Comparison of ENCODE assay signal across 22 mouse cellular contexts in genomic region chr6:135165706-135166105, GRCm38 (mm10). TPM values are rescaled to one million over a fixed set of nuclear protein-coding genes. Genes with fewer than 3 reads are reported as not detected.
DNase-seq lines count a peak whose midpoint lies in the region; ATAC-seq and TF ChIP-seq lines count a peak whose summit lies in the region.
"Had no signal": no experiment of that assay in that cellular context is flagged by ENCODE, and none has a peak within 500 bp of the region (broad histone marks: within the 10 kb centered on the region; RNA-seq: fewer than 3 reads in every experiment).

No protein-coding gene starts in this region.

- peak; percentile 82 for ATAC-seq in liver, embryonic 14.5 days (ENCODE audit: insufficient read depth)
- no peak for ATAC-seq in hindbrain, embryonic 11.5 days (ENCODE audit: low FRiP score)
- ATAC-seq: hindbrain, postnatal 0 days had no signal

- peak overlapping the region; percentile 100 for H3K4me3 ChIP-seq in erythroblast, embryonic 14.5 days (replicated peaks)
- H3K4me3 ChIP-seq in liver, embryonic 14.5 days (ENCODE audit: insufficient read depth in 1 of 2, low read depth in 2 of 2, low read length in 2 of 2) = peak overlapping the region; percentile 72 to 91
- H3K4me3 ChIP-seq in hindbrain, embryonic 11.5 days (ENCODE audit: low read depth, low read length) = no peak overlapping the region
- H3K4me3 ChIP-seq: embryonic facial prominence, embryonic 10.5 days; heart, adult 2 months; limb, embryonic 15.5 days had no signal

- TF ChIP-seq EP300 in liver, embryonic 14.5 days (IDR thresholded peaks at IDR 0.05; ENCODE audit: low read depth) = peak; percentile 95

- H3K36me3 ChIP-seq in erythroblast, embryonic 14.5 days (ENCODE audit: control insufficient read depth) = peaks cover 59% of the 10 kb centered on the region
- peaks cover 28% of the 10 kb centered on the region for H3K36me3 ChIP-seq in liver, embryonic 14.5 days (replicated peaks; ENCODE audit: control insufficient read depth, insufficient read depth, low read depth)
- no peaks in the 10 kb centered on the region for H3K36me3 ChIP-seq in hindbrain, embryonic 11.5 days (ENCODE audit: control insufficient read depth, insufficient read depth, low read length)
- H3K36me3 ChIP-seq: embryonic facial prominence, embryonic 10.5 days; limb, embryonic 15.5 days had no signal

- H3K4me1 ChIP-seq in erythroblast, embryonic 14.5 days (ENCODE audit: control insufficient read depth) = peaks cover 66% of the 10 kb centered on the region
- H3K4me1 ChIP-seq in liver, embryonic 14.5 days (replicated peaks; ENCODE audit: control insufficient read depth in 2 of 2, insufficient read depth in 2 of 2, low read length in 1 of 2) = peaks cover 50% of the 10 kb centered on the region in 2 experiments
- H3K4me1 ChIP-seq in hindbrain, embryonic 11.5 days (replicated peaks; ENCODE audit: control insufficient read depth, insufficient read depth, low read length) = no peaks in the 10 kb centered on the region

- WGBS in liver, embryonic 14.5 days (ENCODE audit: insufficient replicate concordance) = 11% methylated on average over 2 of the region's 2 CpGs
- 79% methylated on average over 2 of the region's 2 CpGs for WGBS in hindbrain, embryonic 11.5 days

- peak overlapping the region; percentile 97 for H3K9ac ChIP-seq in liver, embryonic 14.5 days (replicated peaks)
- H3K9ac ChIP-seq in hindbrain, embryonic 11.5 days (ENCODE audit: low read depth, low read length) = no peak overlapping the region
- H3K9ac ChIP-seq: limb, embryonic 15.5 days had no signal

- no peaks in the 10 kb centered on the region for H3K27me3 ChIP-seq in erythroblast, embryonic 14.5 days (ENCODE audit: control insufficient read depth)
- no peaks in the 10 kb centered on the region for H3K27me3 ChIP-seq in liver, embryonic 14.5 days (ENCODE audit: control insufficient read depth, insufficient read depth, low read length)
- no peaks in the 10 kb centered on the region for H3K27me3 ChIP-seq in hindbrain, embryonic 11.5 days (ENCODE audit: control insufficient read depth, insufficient read depth, low read length)
- H3K27me3 ChIP-seq: limb, embryonic 15.5 days had no signal

- no peak for TF ChIP-seq CTCF in liver, embryonic 14.5 days (IDR thresholded peaks at IDR 0.05; ENCODE audit: low read depth)

- H3K9me3 ChIP-seq in erythroblast, embryonic 14.5 days (ENCODE audit: control insufficient read depth, low read length) = no peaks in the 10 kb centered on the region
- no peaks in the 10 kb centered on the region for H3K9me3 ChIP-seq in liver, embryonic 14.5 days (ENCODE audit: control insufficient read depth, low read length)
- H3K9me3 ChIP-seq in hindbrain, embryonic 11.5 days (ENCODE audit: control insufficient read depth, low read length) = no peaks in the 10 kb centered on the region
- H3K9me3 ChIP-seq: embryonic facial prominence, embryonic 10.5 days; limb, embryonic 15.5 days had no signal

- peak overlapping the region; percentile 92 for H3K4me2 ChIP-seq in liver, embryonic 14.5 days (ENCODE audit: low read depth)
- H3K4me2 ChIP-seq in hindbrain, embryonic 11.5 days (replicated peaks; ENCODE audit: low read depth, low read length) = no peak overlapping the region
- H3K4me2 ChIP-seq: limb, embryonic 15.5 days; midbrain, embryonic 11.5 days had no signal

- DNase-seq in spleen, postnatal 36 days (ENCODE audit: low spot score in 2 of 2) = peak; percentile 17 to 60
- no peak for DNase-seq in spleen, adult 18-20 months
- DNase-seq in liver, embryonic 14.5 days (ENCODE audit: low read depth in 3 of 3, low spot score in 3 of 3) = peak; percentile 89 to 91 (median 91)
- no peak for DNase-seq in hindbrain, embryonic 11.5 days (ENCODE audit: low spot score)
- no peak for DNase-seq in layer of hippocampus, adult 11-12 months (ENCODE audit: low spot score)
- DNase-seq in kidney, postnatal 25 days = no peak
- DNase-seq: cerebellum, adult 11-12 months; cerebellum, postnatal 36 days; gastrocnemius, postnatal 10 days; heart, adult 2 months; heart, postnatal 4 days; kidney, postnatal 4 days; layer of hippocampus, postnatal 36 days; lung, postnatal 14 days; right cerebral cortex, postnatal 25 days; thymus, adult 18-20 months had no signal

- H3K27ac ChIP-seq in liver, embryonic 14.5 days = peak overlapping the region; percentile 96
- no peak overlapping the region for H3K27ac ChIP-seq in hindbrain, embryonic 11.5 days (ENCODE audit: low read depth, low read length)
- H3K27ac ChIP-seq: embryonic facial prominence, embryonic 10.5 days; heart, adult 2 months; hindbrain, postnatal 0 days; limb, embryonic 15.5 days had no signal

RNA-seq across cellular contexts. Expression of gene Fam234b, which starts 32.1 kb away (rescaled TPM):
- 0.95 and 1.2 TPM in 2 replicates for polyA plus RNA-seq in erythroblast, embryonic 14.5 days (2012)
- 18.7 and 19.1 TPM in 2 replicates for polyA plus RNA-seq in liver, embryonic 14.5 days (2012; rRNA removed)
- polyA plus RNA-seq in liver, embryonic 14.5 days (2014; fragmentation: Nextera tagmentation; extraction: Ambion mirVana) = 27.8 and 34.9 TPM in 2 replicates
- 32.5 and 34.2 TPM in 2 replicates for polyA plus RNA-seq in hindbrain, embryonic 11.5 days (2014; fragmentation: Nextera tagmentation; extraction: Ambion mirVana)

RNA-seq across cellular contexts. Expression of gene Hebp1, which starts 32.1 kb away (rescaled TPM):
- 15.1 and 33.8 TPM in 2 replicates for polyA plus RNA-seq in erythroblast, embryonic 14.5 days (2012)
- polyA plus RNA-seq in liver, embryonic 14.5 days (2012; rRNA removed) = 127 and 198 TPM in 2 replicates
- polyA plus RNA-seq in liver, embryonic 14.5 days (2014; fragmentation: Nextera tagmentation; extraction: Ambion mirVana) = 60.1 and 70.2 TPM in 2 replicates
- 2.6 and 4.1 TPM in 2 replicates for polyA plus RNA-seq in hindbrain, embryonic 11.5 days (2014; fragmentation: Nextera tagmentation; extraction: Ambion mirVana)

RNA-seq across cellular contexts. Expression of gene Gprc5d, which starts 47.6 kb away (rescaled TPM):
- polyA plus RNA-seq in erythroblast, embryonic 14.5 days (2012) = 0.04 and 0.08 TPM in 2 replicates
- polyA plus RNA-seq in liver, embryonic 14.5 days (2012; rRNA removed) = 0.28 and 0.41 TPM in 2 replicates
- polyA plus RNA-seq in liver, embryonic 14.5 days (2014; fragmentation: Nextera tagmentation; extraction: Ambion mirVana) = not detected in 2 replicates
- not detected in 2 replicates for polyA plus RNA-seq in hindbrain, embryonic 11.5 days (2014; fragmentation: Nextera tagmentation; extraction: Ambion mirVana)
- polyA plus RNA-seq: embryonic facial prominence, embryonic 10.5 days; heart, adult 2 months; hindbrain, postnatal 0 days; limb, embryonic 15.5 days; midbrain, embryonic 11.5 days; neural tube, embryonic 14.5 days had no signal

Comparison
In these comparisons a context has a peak if more than half of its experiments do, and no peak if none do; other contexts are left out.
1. DNase-seq: peak in spleen, postnatal 36 days (2 of 2) and liver, embryonic 14.5 days (3 of 3); none in spleen, adult 18-20 months (0 of 2), hindbrain, embryonic 11.5 days (single experiment), layer of hippocampus, adult 11-12 months (single experiment) and kidney, postnatal 25 days (0 of 2).